Mouse (Mus musculus) ovary, adult 2 months (tissue): ENCODE data around the gene Stard7. TPM values are rescaled to one million over a fixed set of nuclear protein-coding genes. Genes with fewer than 3 reads are reported as not detected.

ENCODE experiments used
- polyA plus RNA-seq: library from polyadenylated mRNA; depleted of rRNA; stranded (reverse); fragments of >200 nt; gene quantifications from 2 replicates; pipeline ENCODE4 v1.2.3, GENCODE M21; 2012; rRNA removed

The Stard7 gene
- 73.2 and 130 TPM in 2 replicates for polyA plus RNA-seq

DNA sequence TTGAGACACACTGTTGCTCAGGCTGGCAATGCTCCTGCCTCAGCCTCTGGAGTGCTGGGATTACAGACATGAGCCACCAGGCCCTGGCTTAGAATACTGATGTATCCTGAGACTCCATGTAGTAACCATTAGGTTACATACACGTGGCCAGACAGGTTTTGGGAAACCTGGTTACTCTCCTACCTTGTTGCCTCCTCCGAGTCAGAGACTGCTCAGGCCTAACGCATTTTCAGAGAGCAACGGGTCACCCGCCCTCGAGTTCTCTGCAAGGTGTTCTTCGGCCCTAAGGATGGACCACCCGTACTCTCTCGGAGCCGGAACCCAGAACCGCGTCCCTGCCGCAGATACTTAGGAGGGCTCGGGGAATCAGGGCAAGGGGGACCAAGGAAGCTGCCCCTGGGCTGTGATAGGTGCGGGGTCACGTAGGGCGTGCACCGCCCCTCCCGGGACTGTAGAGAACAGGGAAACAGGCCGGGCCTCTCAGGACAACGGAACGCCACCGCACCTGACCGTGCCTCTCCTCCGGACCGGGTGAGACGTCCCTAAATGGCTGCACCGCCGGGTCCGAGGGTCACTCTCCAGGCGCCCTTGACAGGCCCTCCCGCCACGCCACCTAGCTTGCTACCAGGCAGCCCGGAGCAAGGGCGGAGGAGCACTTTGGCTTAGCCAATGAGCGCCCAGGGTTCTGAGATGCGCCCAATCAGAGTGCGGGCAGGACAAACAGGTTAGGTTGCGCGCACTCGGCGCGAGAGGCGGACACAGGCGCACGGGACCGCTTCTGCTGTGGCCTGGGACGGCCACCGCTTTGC lies at the start of gene Stard7:
TSS of gene Stard7 (plus strand) at position 728 of the 809 bp plus-strand sequence.

GRCm38 (mm10) chr2:127247592-127248333 lies 22.3 kb upstream of the Stard7 start, which contains the start of the genes Ciao1 and Tmem127:
Gene Ciao1 (minus strand): TSS chr2:127247816.
Gene Tmem127 (plus strand): TSS chr2:127247908.

GRCm38 (mm10) chr2:127335767-127336496 lies 65.9 kb downstream of the Stard7 start, which contains the start of gene Dusp2:
Gene Dusp2 (plus strand): TSS chr2:127336159.

GRCm38 (mm10) chr2:127338416-127338815 lies 68.4 kb downstream of the Stard7 start, which contains the start of gene Astl:
Gene Astl (plus strand): TSS chr2:127338639.

Other genes starting within 250 kb of the Stard7 start
- gene Blvra, start 199.6 kb upstream of the Stard7 start, polyA plus RNA-seq, result 4.9 and 5.1 TPM in 2 replicates
- 1.6 and 3.1 TPM in 2 replicates for gene Ncaph, start 136.3 kb upstream of the Stard7 start, polyA plus RNA-seq
- gene Itpripl1, start 126.8 kb upstream of the Stard7 start, polyA plus RNA-seq, result 8.0 and 11.8 TPM in 2 replicates
- 0.35 and 0.85 TPM in 2 replicates for gene 1810024B03Rik, start 61.9 kb upstream of the Stard7 start, polyA plus RNA-seq
- gene Snrnp200, start 61.8 kb upstream of the Stard7 start, polyA plus RNA-seq, result 50.0 and 62.6 TPM in 2 replicates
- gene Ciao1, start 22.4 kb upstream of the Stard7 start, polyA plus RNA-seq, result 39.8 and 56.5 TPM in 2 replicates
- 151 and 158 TPM in 2 replicates for gene Tmem127, start 22.3 kb upstream of the Stard7 start, polyA plus RNA-seq
- gene Dusp2, start 65.9 kb downstream of the Stard7 start, polyA plus RNA-seq, result 7.4 and 9.4 TPM in 2 replicates
- 17.6 and 21.6 TPM in 2 replicates for gene Astl, start 68.4 kb downstream of the Stard7 start, polyA plus RNA-seq
- gene Adra2b, start 93.0 kb downstream of the Stard7 start, polyA plus RNA-seq, result 0.50 and 0.56 TPM in 2 replicates
- 2.0 and 2.4 TPM in 2 replicates for gene Gpat2, start 155.0 kb downstream of the Stard7 start, polyA plus RNA-seq
- 21.6 and 24.4 TPM in 2 replicates for gene Fahd2a, start 174.3 kb downstream of the Stard7 start, polyA plus RNA-seq